Mouse (Mus musculus) heart, postnatal 0 days (tissue): ENCODE results near the gene Oas1h. TPM values are rescaled to one million over a fixed set of nuclear protein-coding genes. Genes with fewer than 3 reads are reported as not detected.

Experiments used
- ATAC-seq: fragments of 200-750 bp; cut with Nextera tagmentation; 2 replicates; pipeline ENCODE4 v1.8.0; 2017; ENCODE audit warnings: low read depth, moderate number of reproducible peaks, moderate library complexity; ENCODE audit not compliant: insufficient read depth
- DNase-seq: peaks from one replicate; pipeline ENCODE4 v3.0.0-alpha.2; 2016; ENCODE audit warnings: low spot score
- H3K27ac ChIP-seq: fragments of 300-500 bp; sonication (generic); 2 replicates; pipeline ENCODE4 v1.5.1; 2014; ENCODE audit warnings: low read depth, mild to moderate bottlenecking
- H3K27me3 ChIP-seq: fragments of 300-500 bp; sonication (generic); 2 replicates; pipeline ENCODE4 v1.6.1; 2014; ENCODE audit warnings: low read length, mixed read lengths; ENCODE audit not compliant: control insufficient read depth, insufficient read depth
- H3K36me3 ChIP-seq: fragments of 300-500 bp; sonication (generic); replicated peaks from 2 replicates; pipeline ENCODE4 v1.6.1; 2014; ENCODE audit warnings: low read length, mixed read lengths; ENCODE audit not compliant: control insufficient read depth, insufficient read depth
- H3K4me1 ChIP-seq: fragments of 300-500 bp; sonication (generic); 2 replicates; pipeline ENCODE4 v1.6.1; 2014; ENCODE audit warnings: antibody characterized with exemption; ENCODE audit not compliant: control insufficient read depth, insufficient read depth
- H3K4me2 ChIP-seq: fragments of 300-500 bp; sonication (generic); 2 replicates; pipeline ENCODE4 v1.6.1; 2014; ENCODE audit warnings: low read depth, mild to moderate bottlenecking, low read length, moderate library complexity
- H3K4me3 ChIP-seq: fragments of 300-500 bp; sonication (generic); 2 replicates; pipeline ENCODE4 v1.5.1; 2014; ENCODE audit warnings: low read depth, low read length
- H3K9ac ChIP-seq: fragments of 300-500 bp; sonication (generic); replicated peaks from 2 replicates; pipeline ENCODE4 v1.6.1; 2014; ENCODE audit warnings: low read depth, low read length, mixed read lengths
- H3K9me3 ChIP-seq: fragments of 300-500 bp; sonication (generic); replicated peaks from 2 replicates; pipeline ENCODE4 v1.6.1; 2016; ENCODE audit warnings: low read length; ENCODE audit not compliant: control insufficient read depth
- CTCF ChIP-seq: IDR thresholded peaks from 2 replicates; pipeline ENCODE4 v1.5.1; 2016; ENCODE audit warnings: antibody characterized with exemption, control low read depth, low read depth
- EP300 ChIP-seq: IDR thresholded peaks from 2 replicates; pipeline ENCODE4 v1.6.1; 2016; ENCODE audit warnings: antibody characterized with exemption, low read depth
- WGBS: fragments of 180-500 bp; shearing (Covaris S2); extraction: QIAGEN DNeasy Blood & Tissue Kit; methylation state at CpG from one replicate; pipeline ENCODE4 v1.1.7; 2014; 5-methylcytosine and 5-hydroxymethylcytosine counted together
- polyA plus RNA-seq: library from polyadenylated mRNA; unstranded; fragments of >200 nt; fragmentation: Nextera tagmentation; extraction: Ambion mirVana; gene quantifications from 2 replicates; pipeline ENCODE4 v1.2.1, GENCODE M21; 2015
- total RNA-seq: library from RNA; depleted of rRNA; stranded (reverse); fragments of >200 nt; gene quantifications from 2 replicates; pipeline ENCODE4 v1.2.3, GENCODE M21; 2014; ENCODE audit warnings: low replicate concordance; rRNA removed

Gene Oas1h
- total RNA-seq (not detected in 2 replicates), polyA plus RNA-seq (not detected in 2 replicates)

GRCm38 (mm10) chr5:120861121-120861520, at the start of gene Oas1h:
Gene Oas1h, plus strand, starts transcription at chr5:120861421.
- H3K27me3 ChIP-seq, result no peaks in the 10 kb centered on the region
- H3K36me3 ChIP-seq, result no peaks in the 10 kb centered on the region
- no peaks in the 10 kb centered on the region for H3K9me3 ChIP-seq
- H3K4me2 ChIP-seq, result no peak within 1 kb of the TSS
- H3K4me3 ChIP-seq, result no peak within 1 kb of the TSS
- no peak for TF ChIP-seq EP300
- no peak for TF ChIP-seq CTCF
- H3K4me1 ChIP-seq, result no peaks in the 10 kb centered on the region
- H3K9ac ChIP-seq, result no peak within 1 kb of the TSS
- WGBS, result 51% methylated on average over 4 of the region's 4 CpGs
- H3K27ac ChIP-seq, result no peak within 1 kb of the TSS
- DNase-seq (no peak), ATAC-seq (no peak)

DNA sequence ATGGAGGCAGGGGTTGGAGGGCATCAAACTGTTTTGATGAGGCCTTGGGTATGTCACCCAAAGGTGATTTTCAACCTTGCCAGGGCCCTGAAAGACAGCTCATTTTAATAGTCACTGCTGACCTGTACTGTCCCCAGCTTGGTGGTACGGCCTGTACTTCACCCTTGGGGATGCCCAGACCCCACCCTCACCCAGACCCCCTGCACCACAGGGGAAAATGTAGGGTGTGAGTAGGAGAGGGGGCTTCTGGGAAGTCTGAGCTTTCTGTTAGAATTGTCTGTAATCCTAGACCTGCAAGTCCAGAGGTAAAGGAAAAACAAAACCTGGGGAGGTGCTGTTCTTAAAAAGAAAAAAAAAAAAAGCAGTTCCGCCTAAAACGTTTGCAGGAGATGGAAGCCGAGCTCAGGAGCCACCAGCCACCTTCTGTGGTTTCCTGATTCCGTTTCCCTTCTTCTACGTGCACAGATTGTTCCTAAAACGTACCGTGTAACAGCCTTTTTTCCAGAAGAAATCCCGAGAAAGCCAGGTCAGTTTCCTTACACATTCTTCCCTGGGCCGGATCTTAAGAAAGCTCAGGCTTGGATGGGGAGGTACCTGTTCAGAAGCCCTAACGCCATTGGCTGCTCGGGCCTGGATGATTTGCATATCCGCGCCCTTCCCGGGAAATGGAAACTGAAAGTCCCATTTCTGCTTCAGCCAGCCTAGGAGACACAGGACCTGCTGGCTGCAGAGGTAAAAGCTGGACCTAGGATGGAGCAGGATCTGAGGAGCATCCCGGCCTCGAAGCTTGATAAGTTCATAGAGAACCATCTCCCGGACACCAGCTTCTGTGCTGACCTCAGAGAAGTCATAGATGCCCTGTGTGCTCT, 49.0 kb upstream of the Oas1h start, which contains the start of gene Oas1c:
Gene Oas1c (minus strand): TSS at position 564 of the 869 bp plus-strand sequence.
- DNase-seq (peak; percentile 82), ATAC-seq (peak; percentile 92)
- Histone ChIP-seq H3K27me3 (no peaks in the 10 kb centered on the region), H3K4me3 (peak within 1 kb of the TSS; percentile 66), H3K4me2 (peak within 1 kb of the TSS; percentile 63), H3K9ac (peak within 1 kb of the TSS; percentile 65), H3K27ac (peak within 1 kb of the TSS; percentile 26; the same call in 1 of the 2 replicates), H3K4me1 (no peaks in the 10 kb centered on the region), H3K9me3 (no peaks in the 10 kb centered on the region), H3K36me3 (no peaks in the 10 kb centered on the region; the same call in 1 of the 2 replicates)
- WGBS, result 5% methylated on average over 18 of the region's 18 CpGs
- TF ChIP-seq EP300, result no peak
- no peak for TF ChIP-seq CTCF

- DNase-seq (no peak), ATAC-seq (no peak)
- peak overlapping the region; percentile 63 for H3K4me2 ChIP-seq
- H3K4me1 ChIP-seq, result no peaks in the 10 kb centered on the region
- no peak for TF ChIP-seq CTCF
- TF ChIP-seq EP300, result no peak
- H3K36me3 ChIP-seq, result no peaks in the 10 kb centered on the region; the same call in 1 of the 2 replicates
- H3K27ac ChIP-seq, result no peak overlapping the region
- WGBS, result 70% methylated on average over 6 of the region's 6 CpGs
- H3K27me3 ChIP-seq, result no peaks in the 10 kb centered on the region
- H3K9ac ChIP-seq, result peak overlapping the region; percentile 65
- no peaks in the 10 kb centered on the region for H3K9me3 ChIP-seq
- H3K4me3 ChIP-seq, result peak overlapping the region; percentile 66
Observed at GRCm38 (mm10) chr5:120813023-120813422, 48.2 kb upstream of the Oas1h start.

DNA sequence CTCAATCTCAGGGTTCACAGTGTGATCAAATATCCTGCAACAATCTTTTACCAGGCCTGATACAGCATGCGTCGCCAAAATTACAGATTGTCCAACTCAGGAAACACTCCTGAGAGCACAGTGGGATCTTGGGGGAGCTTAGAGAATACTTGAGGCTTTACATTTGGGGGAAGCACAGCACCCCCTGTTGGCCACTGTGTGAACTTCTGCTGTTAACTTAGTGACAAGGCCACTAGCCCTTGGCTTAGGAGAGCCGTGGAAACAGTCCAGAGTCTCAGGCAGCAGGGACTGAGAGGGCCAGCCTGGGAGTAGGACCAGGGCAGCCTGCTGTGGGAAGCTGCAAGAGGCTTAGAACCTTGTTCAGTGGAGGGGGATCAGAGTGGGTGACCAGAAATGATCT, 45.3 kb upstream of the Oas1h start:
- no peak for ATAC-seq
- TF ChIP-seq EP300 (no peak), CTCF (peak; percentile 32)
- 52% methylated on average over 3 of the region's 3 CpGs for WGBS
- H3K4me1 ChIP-seq, result no peaks in the 10 kb centered on the region
- no peak overlapping the region for H3K27ac ChIP-seq
- H3K9ac ChIP-seq, result no peak overlapping the region
- no peak for DNase-seq
- peaks cover 5% of the 10 kb centered on the region for H3K36me3 ChIP-seq
- no peak overlapping the region for H3K4me3 ChIP-seq
- H3K9me3 ChIP-seq, result peaks cover 12% of the 10 kb centered on the region; the same call in 1 of the 2 replicates
- H3K27me3 ChIP-seq, result no peaks in the 10 kb centered on the region
- no peak overlapping the region for H3K4me2 ChIP-seq

- TF ChIP-seq EP300 (no peak), CTCF (no peak)
- peaks cover 12% of the 10 kb centered on the region; the same call in 1 of the 2 replicates for H3K9me3 ChIP-seq
- H3K36me3 ChIP-seq, result peaks cover 5% of the 10 kb centered on the region
- no peak overlapping the region for H3K9ac ChIP-seq
- no peak for DNase-seq
- no peak overlapping the region for H3K4me2 ChIP-seq
- no peak for ATAC-seq
- H3K4me3 ChIP-seq, result no peak overlapping the region
- H3K4me1 ChIP-seq, result no peaks in the 10 kb centered on the region
- H3K27me3 ChIP-seq, result no peaks in the 10 kb centered on the region
- no peak overlapping the region for H3K27ac ChIP-seq
Observed at GRCm38 (mm10) chr5:120818999-120819398, 42.2 kb upstream of the Oas1h start.
